Mouse (Mus musculus) ES-Bruce4 (cell line): ENCODE measurements around the gene Aldh5a1. TPM values are rescaled to one million over a fixed set of nuclear protein-coding genes. Genes with fewer than 3 reads are reported as not detected.

Experiments
- H3K27ac ChIP-seq: 2 replicates; pipeline ENCODE4 v1.5.1; 2012; ENCODE audit warnings: low read length, inconsistent platforms; ENCODE audit not compliant: insufficient read depth
- H3K27me3 ChIP-seq: 2 replicates; pipeline ENCODE4 v1.6.1; 2012; ENCODE audit warnings: mild to moderate bottlenecking, low read length, inconsistent platforms; ENCODE audit not compliant: control insufficient read depth, poor library complexity, insufficient read depth, severe bottlenecking
- H3K36me3 ChIP-seq: 2 replicates; pipeline ENCODE4 v1.6.1; 2012; ENCODE audit warnings: inconsistent platforms, mild to moderate bottlenecking, low read length, moderate library complexity; ENCODE audit not compliant: control insufficient read depth, poor library complexity, insufficient read depth, severe bottlenecking
- H3K4me1 ChIP-seq: one replicate; pipeline ENCODE4 v1.8.1; 2011; ENCODE audit warnings: low read length; ENCODE audit not compliant: control insufficient read depth, insufficient read depth
- H3K4me3 ChIP-seq: 2 replicates; pipeline ENCODE4 v1.5.1; 2011; ENCODE audit warnings: low read depth, mild to moderate bottlenecking, low read length
- H3K9ac ChIP-seq: 2 replicates; pipeline ENCODE4 v1.6.1; 2012; ENCODE audit warnings: low read depth, mild to moderate bottlenecking, inconsistent platforms; ENCODE audit not compliant: poor library complexity, severe bottlenecking
- H3K9me3 ChIP-seq: replicated peaks from 2 replicates; pipeline ENCODE4 v1.6.1; 2012; ENCODE audit warnings: mild to moderate bottlenecking, low read length, inconsistent platforms; ENCODE audit not compliant: control insufficient read depth, poor library complexity, insufficient read depth, severe bottlenecking
- CTCF ChIP-seq: IDR thresholded peaks from one replicate; pipeline ENCODE4 v1.8.1; 2011; ENCODE audit warnings: low read depth, low read length
- EP300 ChIP-seq: IDR thresholded peaks from 2 replicates; pipeline ENCODE4 v1.6.1; 2011; ENCODE audit warnings: low read depth, low read length; ENCODE audit not compliant: insufficient read depth
- POLR2A ChIP-seq: IDR thresholded peaks from one replicate; pipeline ENCODE4 v1.8.1; 2011; ENCODE audit warnings: low read length; ENCODE audit not compliant: insufficient read depth
- polyA plus RNA-seq: library from polyadenylated mRNA; stranded (reverse); fragments of >200 nt; gene quantifications from 2 replicates; pipeline ENCODE4 v1.2.4, GENCODE M21; 2011; ENCODE audit warnings: low read depth; ENCODE audit not compliant: missing spikeins, insufficient read depth, insufficient read length

The Aldh5a1 gene
- polyA plus RNA-seq, 1 experiment, result 14.6 TPM

GRCm38 (mm10) chr13:24942512-24943282 is 5.2 kb upstream of the Aldh5a1 start, which contains the start of gene Gpld1:
TSS of gene Gpld1 (plus strand) at chr13:24943152.
- Histone ChIP-seq H3K4me1 (no peaks in the 10 kb centered on the region), H3K4me3 (no peak within 1 kb of the TSS), H3K27ac (no peak within 1 kb of the TSS)

GRCm38 (mm10) chr13:24939472-24939871 is 2.0 kb upstream of the Aldh5a1 start:
- H3K9ac ChIP-seq, result no peak overlapping the region

More at GRCm38 (mm10) chr13:24942512-24943282, 5.2 kb upstream of the Aldh5a1 start, which contains the start of gene Gpld1:
- Histone ChIP-seq H3K9me3 (no peaks in the 10 kb centered on the region), H3K27me3 (no peaks in the 10 kb centered on the region; the same call in 1 of the 2 replicates), H3K36me3 (no peaks in the 10 kb centered on the region), H3K9ac (no peak within 1 kb of the TSS)
- TF ChIP-seq POLR2A (no peak), EP300 (no peak), CTCF (no peak)

GRCm38 (mm10) chr13:24938683-24939082 is 1.2 kb upstream of the Aldh5a1 start:
- TF ChIP-seq POLR2A, result no peak
- TF ChIP-seq EP300, result no peak
- peak; percentile 80 for TF ChIP-seq CTCF
- H3K4me1 ChIP-seq, result no peaks in the 10 kb centered on the region
- no peak overlapping the region for H3K27ac ChIP-seq
- no peak overlapping the region for H3K9ac ChIP-seq
- H3K36me3 ChIP-seq, result no peaks in the 10 kb centered on the region
- H3K27me3 ChIP-seq, result no peaks in the 10 kb centered on the region; the same call in 1 of the 2 replicates
- H3K4me3 ChIP-seq, result no peak overlapping the region
- H3K9me3 ChIP-seq, result no peaks in the 10 kb centered on the region

More at GRCm38 (mm10) chr13:24939472-24939871, 2.0 kb upstream of the Aldh5a1 start:
- Histone ChIP-seq H3K27ac (no peak overlapping the region), H3K27me3 (no peaks in the 10 kb centered on the region; the same call in 1 of the 2 replicates), H3K4me1 (no peaks in the 10 kb centered on the region), H3K9me3 (no peaks in the 10 kb centered on the region), H3K4me3 (no peak overlapping the region), H3K36me3 (no peaks in the 10 kb centered on the region)
- no peak for TF ChIP-seq POLR2A
- no peak for TF ChIP-seq EP300
- TF ChIP-seq CTCF, result no peak

GRCm38 (mm10) chr13:24937839-24938166 is 342 bp upstream of the Aldh5a1 start:
- Histone ChIP-seq H3K36me3 (no peaks in the 10 kb centered on the region), H3K4me3 (peak overlapping the region; percentile 64), H3K27me3 (no peaks in the 10 kb centered on the region; the same call in 1 of the 2 replicates), H3K4me1 (no peaks in the 10 kb centered on the region), H3K9me3 (no peaks in the 10 kb centered on the region), H3K27ac (no peak overlapping the region), H3K9ac (peak overlapping the region; percentile 96; the same call in 1 of the 2 replicates)
- TF ChIP-seq EP300 (no peak), CTCF (no peak), POLR2A (no peak)

- no peaks in the 10 kb centered on the region for H3K4me1 ChIP-seq
- peak overlapping the region; percentile 83 for H3K4me3 ChIP-seq
- H3K27me3 ChIP-seq, result no peaks in the 10 kb centered on the region; the same call in 1 of the 2 replicates
- H3K9me3 ChIP-seq, result no peaks in the 10 kb centered on the region
- H3K36me3 ChIP-seq, result no peaks in the 10 kb centered on the region
- no peak overlapping the region for H3K27ac ChIP-seq
- H3K9ac ChIP-seq, result peak overlapping the region; percentile 96
- no peak for TF ChIP-seq POLR2A
- no peak for TF ChIP-seq EP300
- no peak for TF ChIP-seq CTCF
Observed at GRCm38 (mm10) chr13:24936772-24937107, 721 bp downstream of the Aldh5a1 start.

- Histone ChIP-seq H3K36me3 (no peaks in the 10 kb centered on the region), H3K9ac (no peak overlapping the region), H3K27ac (no peak overlapping the region), H3K9me3 (no peaks in the 10 kb centered on the region), H3K27me3 (no peaks in the 10 kb centered on the region; the same call in 1 of the 2 replicates), H3K4me3 (no peak overlapping the region), H3K4me1 (no peaks in the 10 kb centered on the region)
- TF ChIP-seq EP300, result no peak
- no peak for TF ChIP-seq CTCF
- TF ChIP-seq POLR2A, result no peak
Observed at GRCm38 (mm10) chr13:24933199-24933598, 4.3 kb downstream of the Aldh5a1 start.
